In genomic region chr10:128746972-128747645, GRCm38 (mm10) we compare ENCODE assay signal across 8 mouse cellular contexts. TPM values are rescaled to one million over a fixed set of nuclear protein-coding genes. Genes with fewer than 3 reads are reported as not detected.
A peak's percentile ranks its signal among the peaks of the same experiment; 100 is the strongest.
DNase-seq lines count a peak whose midpoint lies in the region; ATAC-seq and TF ChIP-seq lines count a peak whose summit lies in the region.

No protein-coding gene starts in this region.

- peaks cover 7% of the 10 kb centered on the region; the same call in 1 of the 2 replicates for H3K36me3 ChIP-seq in embryonic facial prominence, embryonic 10.5 days (replicated peaks)
- H3K36me3 ChIP-seq in hindbrain, postnatal 0 days (ENCODE audit: insufficient read depth, low read length) = no peaks in the 10 kb centered on the region
- H3K36me3 ChIP-seq in midbrain, postnatal 0 days (ENCODE audit: insufficient read depth, low read length) = no peaks in the 10 kb centered on the region

- H3K4me3 ChIP-seq in layer of hippocampus, adult 2 months = peak overlapping the region; percentile 77
- peak overlapping the region; percentile 74 for H3K4me3 ChIP-seq in embryonic facial prominence, embryonic 10.5 days
- H3K4me3 ChIP-seq in hindbrain, postnatal 0 days (ENCODE audit: low read length) = peak overlapping the region; percentile 72
- H3K4me3 ChIP-seq in midbrain, postnatal 0 days (ENCODE audit: low read depth, low read length) = peak overlapping the region; percentile 66

- TF ChIP-seq CTCF in layer of hippocampus, adult 2 months (conservative IDR thresholded peaks at IDR 0.05) = no peak
- no peak for TF ChIP-seq CTCF in hindbrain, postnatal 0 days (IDR thresholded peaks at IDR 0.05; ENCODE audit: low read depth)
- TF ChIP-seq CTCF in midbrain, postnatal 0 days (IDR thresholded peaks at IDR 0.05) = no peak

- peaks cover 44% of the 10 kb centered on the region for H3K27me3 ChIP-seq in embryonic facial prominence, embryonic 10.5 days (replicated peaks; ENCODE audit: low read depth, poor library complexity, severe bottlenecking)
- no peaks in the 10 kb centered on the region; the same call in 1 of the 2 replicates for H3K27me3 ChIP-seq in hindbrain, postnatal 0 days (ENCODE audit: insufficient read depth, low read length)
- peaks cover 6% of the 10 kb centered on the region; the same call in 1 of the 2 replicates for H3K27me3 ChIP-seq in midbrain, postnatal 0 days (ENCODE audit: insufficient read depth, low read length)

- H3K27ac ChIP-seq in layer of hippocampus, adult 2 months = peak overlapping the region; percentile 93
- peak overlapping the region; percentile 94 for H3K27ac ChIP-seq in embryonic facial prominence, embryonic 10.5 days (replicated peaks)
- H3K27ac ChIP-seq in hindbrain, postnatal 0 days = peak overlapping the region; percentile 85; the same call in 1 of the 2 replicates
- peak overlapping the region; percentile 91 for H3K27ac ChIP-seq in midbrain, postnatal 0 days (ENCODE audit: low read depth, low read length)

- H3K4me1 ChIP-seq in embryonic facial prominence, embryonic 10.5 days = peaks cover 53% of the 10 kb centered on the region
- peaks cover 25% of the 10 kb centered on the region for H3K4me1 ChIP-seq in hindbrain, postnatal 0 days (ENCODE audit: insufficient read depth, low read length)
- H3K4me1 ChIP-seq in midbrain, postnatal 0 days (ENCODE audit: insufficient read depth, low read length) = peaks cover 6% of the 10 kb centered on the region; the same call in 1 of the 2 replicates

- H3K9ac ChIP-seq in hindbrain, postnatal 0 days (replicated peaks; ENCODE audit: low read length) = peak overlapping the region; percentile 67
- H3K9ac ChIP-seq in midbrain, postnatal 0 days (replicated peaks; ENCODE audit: low read length, poor library complexity, severe bottlenecking) = peak overlapping the region; percentile 78; the same call in 1 of the 2 replicates

- ATAC-seq in hindbrain, postnatal 0 days = no peak
- ATAC-seq in midbrain, postnatal 0 days (ENCODE audit: low FRiP score) = no peak

- no peak for DNase-seq in layer of hippocampus, adult 2 months (ENCODE audit: low spot score in 2 of 2)
- DNase-seq in layer of hippocampus, adult 8-10 months (ENCODE audit: low spot score in 2 of 2) = no peak
- no peak for DNase-seq in embryonic facial prominence, embryonic 10.5 days (ENCODE audit: low spot score)
- DNase-seq in hindbrain, postnatal 0 days (ENCODE audit: low spot score) = no peak
- no peak for DNase-seq in midbrain, postnatal 0 days (ENCODE audit: low spot score)
- no peak for DNase-seq in right cerebral cortex, postnatal 36 days (ENCODE audit: low spot score in 2 of 2)
- no peak for DNase-seq in embryo, embryonic 9.5 days (ENCODE audit: extremely low spot score)
- no peak for DNase-seq in adrenal gland, postnatal 10 days

- peak overlapping the region; percentile 93 for H3K4me2 ChIP-seq in hindbrain, postnatal 0 days (ENCODE audit: low read depth, low read length)
- H3K4me2 ChIP-seq in midbrain, postnatal 0 days (ENCODE audit: low read depth, low read length, poor library complexity, severe bottlenecking) = peak overlapping the region; percentile 88

- H3K9me3 ChIP-seq in embryonic facial prominence, embryonic 10.5 days = no peaks in the 10 kb centered on the region
- no peaks in the 10 kb centered on the region for H3K9me3 ChIP-seq in hindbrain, postnatal 0 days (ENCODE audit: low read length)
- H3K9me3 ChIP-seq in midbrain, postnatal 0 days (ENCODE audit: low read length) = no peaks in the 10 kb centered on the region

- whole genome bisulfite sequencing in embryonic facial prominence, embryonic 10.5 days = 31% methylated on average over 9 of the region's 9 CpGs
- 46% methylated on average over 8 of the region's 9 CpGs for WGBS in hindbrain, postnatal 0 days
- 40% methylated on average over 9 of the region's 9 CpGs for WGBS in midbrain, postnatal 0 days

RNA-seq across cellular contexts. Expression of gene Pym1, which starts 0.6 kb away (rescaled TPM):
- total RNA-seq in layer of hippocampus, adult 2 months (2021) = 10 to 100 TPM; 22.0 to 30.6 TPM
- 10 to 100 TPM; 19.6 to 27.3 (median 25.7) TPM for total RNA-seq in layer of hippocampus, adult 8-10 months (2022)
- polyA plus RNA-seq in embryonic facial prominence, embryonic 10.5 days (2016; fragmentation: Nextera tagmentation; extraction: Ambion mirVana) = 56.6 and 60.0 TPM in 2 replicates
- total RNA-seq in hindbrain, postnatal 0 days (2014; rRNA removed) = 45.6 and 47.4 TPM in 2 replicates
- polyA plus RNA-seq in hindbrain, postnatal 0 days (2015; fragmentation: Nextera tagmentation; extraction: Ambion mirVana) = 51.0 and 51.5 TPM in 2 replicates
- 54.9 and 60.1 TPM in 2 replicates for total RNA-seq in midbrain, postnatal 0 days (2014; rRNA removed)
- 48.0 and 52.2 TPM in 2 replicates for polyA plus RNA-seq in midbrain, postnatal 0 days (2015; fragmentation: Nextera tagmentation; extraction: Ambion mirVana)
- 10 to 100 TPM; 24.3 to 26.3 TPM for total RNA-seq in adrenal gland, postnatal 10 days (2021)

RNA-seq across cellular contexts. Expression of gene Dgka, which starts 2.5 kb away (rescaled TPM):
- total RNA-seq in layer of hippocampus, adult 2 months (2021) = 10 to 100 TPM; 11.4 to 11.5 TPM
- 10 to 100 TPM; 11.3 to 15.4 (median 13.9) TPM for total RNA-seq in layer of hippocampus, adult 8-10 months (2022)
- polyA plus RNA-seq in embryonic facial prominence, embryonic 10.5 days (2016; fragmentation: Nextera tagmentation; extraction: Ambion mirVana) = 5.2 and 6.3 TPM in 2 replicates
- 6.2 and 6.6 TPM in 2 replicates for total RNA-seq in hindbrain, postnatal 0 days (2014; rRNA removed)
- 6.2 and 6.7 TPM in 2 replicates for polyA plus RNA-seq in hindbrain, postnatal 0 days (2015; fragmentation: Nextera tagmentation; extraction: Ambion mirVana)
- total RNA-seq in midbrain, postnatal 0 days (2014; rRNA removed) = 4.5 and 7.5 TPM in 2 replicates
- polyA plus RNA-seq in midbrain, postnatal 0 days (2015; fragmentation: Nextera tagmentation; extraction: Ambion mirVana) = 4.9 and 5.1 TPM in 2 replicates
- 10 to 100 TPM; 16.2 to 17.2 TPM for total RNA-seq in adrenal gland, postnatal 10 days (2021)

RNA-seq across cellular contexts. Expression of gene Cdk2, which starts 42.3 kb away (rescaled TPM):
- total RNA-seq in layer of hippocampus, adult 2 months (2021) = 1 to 10 TPM; 2.0 to 3.0 TPM
- 1 to 10 TPM; 2.5 to 4.3 (median 3.4) TPM for total RNA-seq in layer of hippocampus, adult 8-10 months (2022)
- polyA plus RNA-seq in embryonic facial prominence, embryonic 10.5 days (2016; fragmentation: Nextera tagmentation; extraction: Ambion mirVana) = 124 and 130 TPM in 2 replicates
- total RNA-seq in hindbrain, postnatal 0 days (2014; rRNA removed) = 17.5 and 21.2 TPM in 2 replicates
- 16.6 and 17.7 TPM in 2 replicates for polyA plus RNA-seq in hindbrain, postnatal 0 days (2015; fragmentation: Nextera tagmentation; extraction: Ambion mirVana)
- total RNA-seq in midbrain, postnatal 0 days (2014; rRNA removed) = 7.8 and 11.1 TPM in 2 replicates
- polyA plus RNA-seq in midbrain, postnatal 0 days (2015; fragmentation: Nextera tagmentation; extraction: Ambion mirVana) = 8.7 and 10.7 TPM in 2 replicates
- total RNA-seq in adrenal gland, postnatal 10 days (2021) = 10 to 100 TPM; 33.2 to 38.6 TPM

RNA-seq across cellular contexts. Expression of gene Pmel, which starts 43.1 kb away (rescaled TPM):
- total RNA-seq in layer of hippocampus, adult 2 months (2021) = under 1 TPM; 0.33 to 0.34 TPM
- total RNA-seq in layer of hippocampus, adult 8-10 months (2022) = 1 to 10 TPM in 3 of 4 experiments, under 1 TPM in 1; 0.62 to 2.4 (median 1.1) TPM
- 8.6 and 17.3 TPM in 2 replicates for polyA plus RNA-seq in embryonic facial prominence, embryonic 10.5 days (2016; fragmentation: Nextera tagmentation; extraction: Ambion mirVana)
- 0.63 and 1.0 TPM in 2 replicates for total RNA-seq in hindbrain, postnatal 0 days (2014; rRNA removed)
- polyA plus RNA-seq in hindbrain, postnatal 0 days (2015; fragmentation: Nextera tagmentation; extraction: Ambion mirVana) = 1.0 and 1.4 TPM in 2 replicates
- 0.76 and 3.4 TPM in 2 replicates for total RNA-seq in midbrain, postnatal 0 days (2014; rRNA removed)
- 1.0 and 1.1 TPM in 2 replicates for polyA plus RNA-seq in midbrain, postnatal 0 days (2015; fragmentation: Nextera tagmentation; extraction: Ambion mirVana)
- 1 to 10 TPM; 2.1 to 2.7 TPM for total RNA-seq in adrenal gland, postnatal 10 days (2021)

RNA-seq across cellular contexts. Expression of gene Mmp19, which starts 43.6 kb away (rescaled TPM):
- under 1 TPM; 0.61 to 0.84 TPM for total RNA-seq in layer of hippocampus, adult 2 months (2021)
- total RNA-seq in layer of hippocampus, adult 8-10 months (2022) = 1 to 10 TPM in 2 of 4 experiments, under 1 TPM in 2; 0.64 to 3.3 (median 1.5) TPM
- 0.26 and 0.30 TPM in 2 replicates for polyA plus RNA-seq in embryonic facial prominence, embryonic 10.5 days (2016; fragmentation: Nextera tagmentation; extraction: Ambion mirVana)
- 0.52 and 2.8 TPM in 2 replicates for total RNA-seq in hindbrain, postnatal 0 days (2014; rRNA removed)
- 0.59 and 0.61 TPM in 2 replicates for polyA plus RNA-seq in hindbrain, postnatal 0 days (2015; fragmentation: Nextera tagmentation; extraction: Ambion mirVana)
- 1.3 and 1.8 TPM in 2 replicates for total RNA-seq in midbrain, postnatal 0 days (2014; rRNA removed)
- polyA plus RNA-seq in midbrain, postnatal 0 days (2015; fragmentation: Nextera tagmentation; extraction: Ambion mirVana) = 0.29 and 0.54 TPM in 2 replicates
- total RNA-seq in adrenal gland, postnatal 10 days (2021) = 10 to 100 TPM; 22.1 to 23.9 TPM
